Mouse (Mus musculus): Measurements from ENCODE around the gene Gnao1.

DNA sequence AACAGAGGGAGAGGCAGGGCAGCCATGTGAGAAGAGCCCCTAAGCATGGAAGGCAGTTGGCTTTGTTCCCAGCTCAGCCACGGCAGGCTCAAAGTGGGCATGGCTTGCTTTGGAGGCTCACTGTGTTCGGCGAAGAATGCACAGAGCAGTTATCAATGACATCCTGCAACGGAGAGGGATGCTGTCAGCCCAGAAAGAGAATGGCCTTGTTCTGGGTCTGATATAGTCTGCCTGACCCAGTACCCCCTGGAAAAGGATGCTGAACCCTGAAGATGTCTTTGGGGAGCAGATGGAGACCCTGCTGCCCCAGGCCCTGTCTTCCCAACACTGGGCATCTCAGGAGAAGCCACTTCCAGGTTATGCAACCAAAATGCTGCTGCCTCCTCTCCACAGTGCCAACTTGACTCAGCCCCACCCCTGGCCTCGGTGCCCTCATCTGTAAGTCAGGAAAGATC, 98.2 kb downstream of the Gnao1 start:
- no peak for TF ChIP-seq CTCF (IDR thresholded peaks at IDR 0.05; ENCODE audit: low read depth)
- no peak for TF ChIP-seq EP300 (IDR thresholded peaks at IDR 0.05; ENCODE audit: low read depth)
